Mouse (Mus musculus): ENCODE data around the gene Hectd3.

The Hectd3 gene

DNA sequence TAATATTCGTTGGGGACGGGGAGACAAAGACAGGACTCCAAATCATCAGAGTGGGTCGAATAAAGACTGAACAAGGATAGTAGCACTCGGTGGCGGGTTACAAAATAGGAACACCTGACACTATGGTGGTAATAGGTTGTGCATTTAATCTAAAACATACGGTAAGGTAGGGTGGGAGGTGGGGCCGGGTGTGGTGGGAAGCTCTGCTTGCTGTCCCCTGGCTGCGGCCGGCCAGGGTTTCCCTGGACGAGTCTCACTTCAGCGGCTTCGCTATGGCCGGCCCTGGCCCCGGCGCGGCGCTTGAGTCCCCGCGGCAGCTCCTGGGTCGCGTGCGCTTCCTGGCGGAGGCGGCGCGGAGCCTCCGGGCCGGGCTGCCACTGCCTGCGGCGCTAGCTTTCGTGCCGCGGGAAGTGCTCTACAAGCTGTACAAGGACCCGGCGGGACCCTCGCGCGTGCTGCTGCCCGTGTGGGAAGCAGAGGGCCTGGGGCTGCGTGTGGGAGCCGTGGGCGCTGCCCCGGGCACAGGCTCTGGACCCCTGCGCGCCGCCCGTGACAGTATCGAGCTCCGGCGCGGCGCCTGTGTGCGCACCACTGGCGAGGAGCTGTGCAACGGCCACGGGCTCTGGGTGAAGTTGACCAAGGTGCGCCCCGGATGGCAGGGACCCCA, at the start of gene Hectd3:
Gene Hectd3 (plus strand): TSS at position 187 of the 667 bp plus-strand sequence.
- DNase-seq (ENCODE audit: low read depth, low spot score) = peak; percentile 65

GRCm38 (mm10) chr4:116951642-116952041, 43.5 kb upstream of the Hectd3 start:
- peak; percentile 9 for DNase-seq (ENCODE audit: low read depth, low spot score)

DNA sequence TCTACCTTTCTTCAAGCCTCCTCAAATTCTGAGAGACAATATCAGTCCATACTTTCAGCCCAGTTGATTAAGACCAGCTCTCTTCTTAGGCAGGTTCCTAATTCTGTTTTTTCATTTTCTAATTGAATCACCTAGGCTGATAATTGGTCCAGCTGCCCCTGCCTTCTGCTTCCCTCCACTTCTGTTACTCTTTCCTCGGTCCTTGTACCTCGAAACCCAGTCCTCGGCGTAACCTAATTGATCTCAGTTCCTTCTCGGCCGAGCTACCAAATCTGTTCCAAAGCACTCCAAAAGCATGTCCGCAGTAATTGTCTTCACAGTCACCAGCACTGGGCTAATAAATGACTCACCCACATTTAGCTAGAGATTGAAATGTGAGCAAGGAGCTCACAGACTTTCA, 40.2 kb upstream of the Hectd3 start:
- no peak for DNase-seq (ENCODE audit: low read depth, low spot score)

- DNase-seq (ENCODE audit: low read depth, low spot score) = no peak
These were observed 18.6 kb upstream of the Hectd3 start for GRCm38 (mm10) chr4:116976503-116976902.

- DNase-seq (ENCODE audit: low read depth, low spot score) = no peak
These were observed 9.4 kb upstream of the Hectd3 start for GRCm38 (mm10) chr4:116985681-116986080.

DNA sequence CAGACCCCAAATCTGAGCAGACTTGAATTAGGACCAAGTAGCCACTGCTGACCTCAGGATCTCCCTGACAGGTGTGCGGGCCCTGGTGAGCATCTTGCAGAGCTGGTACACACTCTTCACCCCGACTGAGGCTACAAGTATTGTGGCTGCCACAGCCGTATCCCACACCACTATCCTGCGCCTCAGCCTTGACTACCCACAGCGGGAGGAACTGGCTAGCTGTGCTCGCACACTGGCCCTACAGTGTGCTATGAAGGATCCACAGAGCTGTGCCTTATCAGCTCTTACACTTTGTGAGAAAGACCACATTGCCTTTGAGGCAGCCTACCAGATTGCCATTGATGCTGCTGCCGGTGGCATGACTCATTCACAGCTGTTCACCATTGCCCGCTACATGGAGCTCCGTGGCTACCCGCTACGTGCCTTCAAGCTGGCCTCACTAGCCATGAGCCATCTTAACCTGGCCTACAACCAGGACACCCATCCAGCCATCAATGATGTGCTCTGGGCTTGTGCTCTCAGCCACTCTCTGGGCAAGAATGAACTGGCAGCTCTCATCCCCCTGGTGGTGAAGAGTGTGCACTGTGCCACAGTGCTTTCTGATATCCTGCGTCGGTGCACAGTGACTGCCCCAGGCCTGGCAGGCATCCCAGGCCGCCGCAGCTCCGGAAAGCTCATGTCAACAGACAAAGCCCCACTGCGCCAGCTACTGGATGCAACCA, 8.6 kb upstream of the Hectd3 start:
- peak; percentile 73 for DNase-seq (ENCODE audit: low read depth, low spot score)

DNA sequence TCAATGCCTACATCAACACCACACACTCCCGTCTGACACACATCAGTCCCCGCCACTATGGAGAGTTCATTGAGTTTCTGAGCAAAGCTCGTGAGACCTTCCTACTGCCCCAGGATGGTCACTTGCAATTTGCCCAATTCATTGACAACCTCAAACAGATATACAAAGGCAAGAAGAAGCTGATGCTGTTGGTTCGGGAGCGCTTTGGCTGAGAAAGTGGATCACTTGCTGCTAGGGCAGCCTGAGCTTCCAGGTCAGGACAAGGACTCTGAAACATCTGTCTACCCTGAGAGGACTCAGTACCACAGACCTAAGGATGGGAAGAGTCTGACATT, 8.0 kb upstream of the Hectd3 start:
- DNase-seq (ENCODE audit: low read depth, low spot score) = no peak

- DNase-seq (ENCODE audit: low read depth, low spot score) = no peak
These were observed 5.4 kb upstream of the Hectd3 start for GRCm38 (mm10) chr4:116989731-116990130.

DNA sequence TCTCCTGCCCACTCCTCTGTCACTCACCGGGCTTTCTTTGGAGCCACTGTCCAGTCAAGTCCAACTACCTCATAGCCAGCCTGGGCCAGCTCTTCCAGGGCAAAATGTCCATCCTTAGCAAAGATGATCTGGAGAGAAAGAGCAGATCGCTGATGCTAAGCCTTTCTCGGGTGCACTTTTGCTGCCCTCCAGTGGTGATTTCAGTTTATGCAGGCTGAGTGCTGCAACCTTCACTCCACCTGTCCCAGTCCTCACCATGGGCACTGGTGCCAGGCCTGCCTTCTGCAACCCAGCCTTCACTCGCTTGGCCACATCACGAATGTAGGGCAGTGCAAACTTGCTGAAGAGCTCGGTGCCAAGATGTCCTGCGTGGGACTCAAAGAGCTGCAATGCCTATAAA, 3.8 kb upstream of the Hectd3 start:
- peak; percentile 89 for DNase-seq (ENCODE audit: low read depth, low spot score)

DNA sequence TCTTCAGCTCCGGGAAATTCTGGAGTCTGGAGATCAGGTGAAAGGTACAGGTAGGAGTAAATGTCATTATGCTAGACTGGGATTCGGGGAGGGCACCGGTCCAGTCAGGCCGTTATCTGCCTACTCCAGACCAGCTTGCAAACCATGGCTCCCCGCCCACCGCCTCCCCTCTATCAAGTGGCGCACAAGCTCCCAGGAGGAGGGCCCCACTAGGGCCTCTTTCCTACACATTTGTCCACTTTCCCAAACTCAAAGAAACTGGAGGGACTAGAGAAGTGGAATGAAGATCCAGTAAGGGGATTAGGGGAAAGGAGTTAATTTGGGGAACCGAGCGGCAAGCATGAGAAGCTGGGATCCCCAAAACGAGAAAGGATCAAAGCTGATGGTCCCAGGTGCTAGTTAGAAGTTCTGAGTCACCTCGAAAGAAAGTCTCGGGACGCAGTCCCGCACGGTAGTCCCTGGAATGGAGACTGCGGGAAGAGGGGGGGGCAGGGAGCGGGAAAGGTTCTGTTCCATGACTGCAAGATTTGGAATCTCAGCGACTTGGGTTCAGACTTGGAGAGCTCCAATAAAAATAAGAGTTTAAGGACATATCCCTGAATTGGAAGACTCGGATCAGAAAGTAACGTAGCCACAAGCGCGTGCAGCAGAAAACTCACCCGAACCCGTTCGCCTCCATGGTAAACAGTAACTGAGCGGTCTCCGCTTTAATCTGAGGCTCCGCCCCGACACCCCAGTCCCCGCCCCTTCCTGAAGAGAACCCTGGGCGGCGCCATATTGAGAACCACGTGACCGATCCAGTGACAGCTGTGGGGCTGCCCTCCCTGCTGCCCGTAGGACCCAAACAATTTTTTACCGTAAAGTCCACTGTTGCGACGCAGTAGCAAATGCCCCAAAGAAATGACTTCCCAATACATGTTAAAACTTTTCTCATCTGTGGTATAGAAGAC, 1.2 kb upstream of the Hectd3 start, which contains the start of gene Urod:
Gene Urod (minus strand): TSS at position 742 of the 950 bp plus-strand sequence.
- DNase-seq (ENCODE audit: low read depth, low spot score) = peak; percentile 96

DNA sequence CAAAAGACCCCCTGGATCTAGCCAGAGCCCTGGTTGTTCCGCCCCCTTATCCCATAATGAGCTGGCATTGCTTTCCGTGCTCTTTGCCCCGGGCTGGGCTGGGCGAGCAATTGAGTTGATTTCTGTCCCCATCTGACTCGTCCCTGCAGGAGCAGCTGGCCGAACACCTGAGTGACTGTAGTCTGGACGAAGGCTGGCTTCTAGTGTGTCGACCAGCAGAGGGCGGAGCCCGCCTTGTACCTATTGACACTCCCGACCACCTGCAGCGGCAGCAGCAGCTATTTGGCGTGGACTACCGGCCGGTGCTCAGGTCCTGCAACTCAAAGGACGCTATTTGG, 650 bp downstream of the Hectd3 start:
- DNase-seq (ENCODE audit: low read depth, low spot score) = peak; percentile 59

GRCm38 (mm10) chr4:116999513-117000154, 4.5 kb downstream of the Hectd3 start:
- no peak for DNase-seq (ENCODE audit: low read depth, low spot score)

DNA sequence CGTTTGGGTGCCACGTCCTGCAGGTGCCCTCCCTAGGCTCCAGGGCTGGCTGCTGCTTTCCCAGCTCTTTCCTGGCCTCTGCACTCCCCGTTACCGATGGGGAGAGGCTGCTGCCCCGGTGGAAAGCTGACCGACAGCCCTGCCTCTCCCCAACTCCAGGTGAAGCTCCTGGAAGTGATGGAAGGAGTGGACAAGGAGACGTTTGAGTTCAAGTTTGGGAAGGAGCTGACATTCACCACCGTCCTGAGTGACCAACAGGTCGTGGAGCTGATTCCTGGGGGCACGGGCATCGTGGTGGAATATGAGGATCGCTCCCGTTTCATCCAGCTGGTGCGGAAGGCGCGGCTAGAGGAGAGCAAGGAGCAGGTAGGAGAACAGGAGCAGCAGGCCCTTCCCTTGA, 6.8 kb downstream of the Hectd3 start:
- DNase-seq (ENCODE audit: low read depth, low spot score) = no peak

GRCm38 (mm10) chr4:117002543-117003521, 7.7 kb downstream of the Hectd3 start:
- peak; percentile 68 for DNase-seq (ENCODE audit: low read depth, low spot score)

DNA sequence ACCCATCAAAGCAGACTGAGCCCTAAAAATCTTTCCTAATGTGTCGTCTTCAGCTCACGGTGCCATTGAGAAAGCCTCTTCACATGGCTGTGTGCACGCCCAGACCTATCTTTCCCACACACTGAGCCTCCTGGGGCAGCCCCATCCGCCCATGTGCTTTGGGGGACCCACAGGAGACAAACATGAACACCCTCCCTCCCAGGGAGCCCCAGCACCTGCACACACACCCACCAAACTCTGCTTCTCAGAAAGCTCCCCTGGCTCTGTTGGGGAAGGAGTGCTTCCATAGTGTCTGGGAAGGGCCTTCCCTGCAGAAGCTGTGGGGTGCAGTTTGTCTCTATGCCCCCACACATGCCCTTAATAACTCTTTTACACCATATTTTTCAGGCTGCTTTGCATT, 9.5 kb downstream of the Hectd3 start:
- DNase-seq (ENCODE audit: low read depth, low spot score) = no peak

DNA sequence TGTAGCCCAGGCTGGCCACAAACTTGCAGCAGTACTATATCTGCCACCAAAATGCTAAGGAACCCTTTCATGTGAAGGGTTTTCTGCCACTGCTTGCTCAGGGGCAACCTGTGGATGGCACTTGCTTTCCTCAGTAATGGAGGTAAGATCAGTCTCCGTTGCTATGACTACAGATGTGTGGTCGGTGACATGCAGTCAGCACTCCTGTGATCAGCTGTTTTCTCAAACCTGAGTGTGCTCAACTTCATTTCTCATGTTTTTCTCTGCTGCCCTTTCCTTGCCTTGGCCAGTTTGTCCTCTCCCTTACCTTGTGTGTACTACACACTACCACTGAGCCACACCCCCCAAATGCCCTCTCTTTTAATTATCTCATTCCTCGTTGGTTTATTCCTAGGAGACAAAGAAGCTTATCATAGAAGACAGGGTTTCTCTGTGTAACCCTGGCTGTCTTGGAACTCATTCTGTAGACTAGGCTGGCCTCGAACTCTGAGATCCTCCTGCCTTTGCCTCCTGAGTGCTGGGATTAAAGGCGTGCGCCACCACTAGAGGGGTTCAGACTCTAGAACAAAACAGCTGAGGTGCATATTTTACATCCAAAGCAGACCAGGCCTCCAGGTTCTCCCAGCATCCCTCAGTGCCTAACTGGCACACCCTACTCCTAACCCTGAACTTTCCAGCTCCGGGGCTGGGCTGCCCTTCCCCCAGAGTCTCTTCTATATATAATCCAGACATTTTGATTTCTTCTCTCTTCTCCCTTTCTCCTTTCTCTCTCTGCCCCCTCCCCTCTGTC, 10.7 kb downstream of the Hectd3 start:
- DNase-seq (ENCODE audit: low read depth, low spot score) = no peak

DNA sequence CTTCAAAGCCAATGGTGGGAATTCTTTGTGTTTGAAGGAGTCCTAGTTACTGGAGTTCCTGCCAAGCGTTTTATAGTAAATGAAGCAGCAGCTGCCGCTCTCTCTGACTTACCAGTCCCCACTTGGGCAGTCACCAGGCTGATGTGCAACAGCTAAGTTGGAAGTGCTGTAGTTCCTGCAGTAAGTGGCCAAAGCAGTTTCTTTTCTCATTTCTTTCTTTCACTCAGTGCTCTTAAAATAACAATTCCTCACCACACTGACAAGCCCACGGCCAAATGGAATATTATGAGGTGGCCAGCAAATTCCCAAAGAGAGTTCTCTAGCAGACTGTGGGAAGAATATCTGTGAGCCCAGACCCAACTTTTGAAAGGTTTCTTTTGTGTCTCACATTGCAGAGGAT, 11.9 kb downstream of the Hectd3 start:
- no peak for DNase-seq (ENCODE audit: low read depth, low spot score)

DNA sequence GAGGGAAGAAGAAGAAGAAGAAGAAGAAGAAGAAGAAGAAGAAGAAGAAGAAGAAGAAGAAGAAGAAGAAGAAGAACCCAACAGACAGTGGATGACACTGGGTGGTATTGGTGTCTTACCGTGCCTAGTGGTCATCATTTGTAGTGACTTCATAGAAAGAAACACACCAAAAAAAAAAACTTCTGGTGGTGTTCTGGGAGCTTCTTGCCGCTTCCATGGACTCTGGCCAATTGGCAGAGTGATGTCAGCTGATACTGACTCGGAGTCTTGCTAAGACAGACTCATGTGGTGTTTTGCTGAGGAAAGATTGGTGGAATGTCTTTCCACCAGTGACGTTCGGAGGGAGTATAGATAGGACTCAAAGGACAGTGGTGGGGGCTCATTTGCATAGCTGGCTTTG, 15.1 kb downstream of the Hectd3 start:
- no peak for DNase-seq (ENCODE audit: low read depth, low spot score)

- no peak for DNase-seq (ENCODE audit: low read depth, low spot score)
These were observed 18.5 kb downstream of the Hectd3 start for GRCm38 (mm10) chr4:117013596-117013995.

DNA sequence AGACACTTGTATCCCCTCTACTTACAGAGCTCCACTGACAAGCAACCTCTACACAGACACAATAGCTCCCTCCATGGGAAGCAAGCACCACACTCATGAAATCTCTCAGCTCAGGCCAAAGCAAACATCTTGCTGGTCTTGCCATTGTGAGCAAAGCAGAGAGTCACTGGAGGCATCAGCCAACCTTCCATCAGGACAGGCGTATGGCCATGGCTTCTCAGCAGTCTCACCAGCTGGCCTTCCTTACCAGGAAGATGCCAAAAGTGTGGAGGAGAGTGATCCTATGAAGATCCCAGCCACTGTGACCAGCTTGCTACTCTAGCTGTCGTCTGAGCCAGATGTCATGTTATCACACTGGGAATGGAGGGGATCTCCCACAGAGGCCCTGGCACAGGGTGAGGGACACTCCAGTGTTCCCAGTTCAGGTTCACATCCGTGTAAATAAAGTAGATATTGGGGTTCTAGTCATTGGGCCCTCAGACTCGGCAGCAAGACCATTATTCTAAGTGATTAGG, 19.8 kb downstream of the Hectd3 start:
- DNase-seq (ENCODE audit: low read depth, low spot score) = no peak
